Mouse (Mus musculus) splenic B cell, adult 2 months (primary cell): ENCODE data around the gene Rpl41.
"Not testable (repeated sequence)": the region's sequence is repeated elsewhere in the genome, so short reads cannot be mapped to it uniquely, and the experiment has no call there.

Source experiments
- DNase-seq: peaks from one replicate; pipeline ENCODE4 v3.0.0-alpha.2; 2011; ENCODE audit warnings: low read depth, low spot score
- H3K27me3 ChIP-seq: 2 replicates; pipeline ENCODE4 v1.6.1; 2012; ENCODE audit warnings: mild to moderate bottlenecking, low read length, moderate library complexity, mixed read lengths; ENCODE audit not compliant: control insufficient read depth, poor library complexity, insufficient read depth, severe bottlenecking
- H3K36me3 ChIP-seq: 2 replicates; pipeline ENCODE4 v1.6.1; 2012; ENCODE audit warnings: mild to moderate bottlenecking, low read length, moderate library complexity, mixed read lengths; ENCODE audit not compliant: control insufficient read depth, poor library complexity, insufficient read depth, severe bottlenecking

Rpl41 gene

DNA sequence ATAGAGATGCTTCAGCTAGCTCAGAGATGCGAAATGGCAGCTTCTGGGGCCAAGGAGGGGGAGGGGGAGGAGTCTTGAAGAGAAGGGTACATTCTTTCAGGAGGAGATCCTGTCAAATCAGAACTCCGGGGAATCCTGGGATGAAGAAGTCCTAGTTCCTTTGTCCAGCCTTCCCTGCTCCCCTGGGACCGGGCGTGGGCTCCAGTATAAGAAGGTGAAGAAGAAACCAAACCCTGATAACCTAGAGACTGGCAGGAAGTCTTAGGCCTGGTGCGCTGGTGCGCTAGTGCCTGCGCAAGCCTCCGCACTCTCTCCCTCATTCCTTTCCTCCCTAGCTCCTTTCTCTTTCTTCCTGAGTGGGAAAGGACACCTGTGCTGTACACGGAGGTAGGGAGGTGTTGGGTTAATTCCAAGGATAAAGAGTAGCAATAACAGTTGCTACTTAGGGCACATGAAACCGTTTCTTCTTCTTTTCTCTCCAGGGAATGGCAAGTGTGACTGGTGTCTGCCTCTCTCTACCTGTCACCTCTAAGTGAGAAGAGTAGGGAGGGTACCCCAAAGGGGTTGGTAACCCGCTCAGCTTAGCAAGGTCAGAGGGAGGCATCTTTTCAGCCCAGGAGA, 24.9 kb downstream of the Rpl41 start:
- H3K27me3 ChIP-seq: no peaks in the 10 kb centered on the region
- H3K36me3 ChIP-seq: peaks cover 15% of the 10 kb centered on the region
- DNase-seq: peak; percentile 43

DNA sequence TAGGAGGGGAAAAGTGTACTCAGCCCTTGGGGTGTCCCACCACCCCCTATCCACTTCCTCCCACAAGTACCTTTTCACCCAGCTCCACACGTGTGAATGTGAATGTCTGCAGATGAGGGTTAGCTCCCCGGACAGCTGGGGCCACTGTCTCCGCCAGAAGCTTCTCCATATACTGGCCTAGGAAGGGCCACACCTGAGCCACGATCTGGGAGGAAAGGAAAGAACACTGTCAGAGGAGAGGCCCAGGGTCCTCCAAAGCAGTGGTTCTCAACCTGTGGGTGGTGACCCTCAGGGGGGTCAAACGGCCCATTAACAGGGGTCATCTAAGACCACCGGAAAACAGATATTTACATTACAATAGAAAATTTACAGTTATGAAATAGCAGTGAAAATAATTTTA, 26.8 kb downstream of the Rpl41 start:
- no peak for DNase-seq
- H3K36me3 ChIP-seq: peaks cover 15% of the 10 kb centered on the region
- no peaks in the 10 kb centered on the region for H3K27me3 ChIP-seq

DNA sequence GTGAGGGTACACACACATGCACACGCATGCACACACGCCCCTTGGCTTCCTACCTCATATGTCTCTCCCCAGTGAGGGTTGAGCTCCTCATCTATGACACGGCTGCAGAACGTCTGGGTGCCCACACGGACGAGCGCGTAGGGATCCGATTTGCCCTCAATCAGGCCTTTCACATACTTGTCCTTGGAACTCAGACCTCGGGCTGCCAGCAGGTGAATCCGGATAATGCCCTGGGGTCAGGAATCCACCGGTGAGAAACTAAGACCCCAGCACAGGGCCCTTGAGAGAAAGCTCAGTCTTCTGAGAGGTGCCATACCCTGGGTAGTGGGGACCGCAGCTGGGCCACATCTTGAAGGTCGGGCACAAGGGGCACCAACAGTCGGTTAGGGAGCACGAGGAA, 28.5 kb downstream of the Rpl41 start:
- H3K36me3 ChIP-seq: peaks cover 21% of the 10 kb centered on the region
- no peak for DNase-seq
- H3K27me3 ChIP-seq: no peaks in the 10 kb centered on the region

DNA sequence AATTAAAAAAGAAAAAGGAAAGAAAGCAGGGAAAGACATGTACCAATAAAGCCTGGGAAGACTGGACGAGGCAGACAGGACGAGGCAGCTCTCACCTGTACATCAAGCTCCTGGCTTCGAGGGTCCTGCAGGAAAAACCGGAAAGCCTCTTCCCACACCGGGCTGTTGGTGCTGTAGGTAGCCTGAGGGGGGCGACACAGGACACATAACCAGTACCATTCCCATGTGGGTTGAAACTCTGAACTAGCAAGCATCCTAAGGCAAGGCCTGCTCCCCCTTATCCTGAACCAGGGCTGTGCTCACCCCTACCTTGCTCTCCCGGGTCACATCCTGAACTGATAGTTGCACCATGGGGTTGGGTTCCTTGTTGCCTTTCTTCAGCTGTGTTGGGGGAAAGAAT, 30.3 kb downstream of the Rpl41 start:
- peak; percentile 59 for DNase-seq
- peaks cover 23% of the 10 kb centered on the region for H3K36me3 ChIP-seq
- H3K27me3 ChIP-seq: no peaks in the 10 kb centered on the region

DNA sequence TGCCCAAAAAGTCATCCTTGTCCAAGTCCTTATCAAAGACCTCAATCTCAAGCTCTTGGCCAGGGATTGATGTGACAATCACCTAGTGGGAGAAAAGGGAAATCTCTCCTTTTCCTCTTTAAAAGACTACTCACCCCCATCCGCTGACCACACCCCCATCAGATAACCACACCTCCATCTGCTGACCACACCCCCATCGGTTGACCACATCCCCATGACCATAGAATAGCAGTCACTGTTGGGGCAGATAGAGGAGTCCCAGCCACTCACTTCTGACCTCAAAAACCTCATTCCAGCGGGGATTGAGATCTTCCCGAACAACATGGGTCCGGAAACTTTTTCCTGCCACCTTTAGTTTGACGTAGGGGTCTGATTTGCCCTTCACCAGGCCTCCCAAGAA, 32.4 kb downstream of the Rpl41 start:
- H3K36me3 ChIP-seq: peaks cover 25% of the 10 kb centered on the region
- DNase-seq: no peak
- H3K27me3 ChIP-seq: no peaks in the 10 kb centered on the region

DNA sequence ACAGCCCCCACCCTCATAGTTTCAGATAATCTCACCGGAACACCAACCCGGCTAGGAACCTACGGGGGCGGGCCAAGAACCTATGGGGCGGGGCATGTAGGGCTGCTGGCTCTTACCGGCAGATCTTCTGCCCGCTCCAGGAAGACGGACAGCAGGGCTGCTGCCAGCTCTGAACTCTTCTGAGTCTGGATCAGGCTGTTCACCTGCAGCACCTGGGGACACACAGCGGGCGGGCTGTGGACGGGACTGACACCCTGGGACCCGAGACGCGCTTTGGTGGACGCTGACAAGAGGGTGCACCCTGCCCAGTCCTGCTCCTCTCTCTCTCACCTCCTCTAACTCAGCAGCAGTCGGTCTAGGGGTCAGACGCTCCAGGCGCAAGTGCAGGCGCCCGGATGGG, 33.1 kb downstream of the Rpl41 start:
- DNase-seq: no peak
- H3K36me3 ChIP-seq: peaks cover 31% of the 10 kb centered on the region
- H3K27me3 ChIP-seq: no peaks in the 10 kb centered on the region

DNA sequence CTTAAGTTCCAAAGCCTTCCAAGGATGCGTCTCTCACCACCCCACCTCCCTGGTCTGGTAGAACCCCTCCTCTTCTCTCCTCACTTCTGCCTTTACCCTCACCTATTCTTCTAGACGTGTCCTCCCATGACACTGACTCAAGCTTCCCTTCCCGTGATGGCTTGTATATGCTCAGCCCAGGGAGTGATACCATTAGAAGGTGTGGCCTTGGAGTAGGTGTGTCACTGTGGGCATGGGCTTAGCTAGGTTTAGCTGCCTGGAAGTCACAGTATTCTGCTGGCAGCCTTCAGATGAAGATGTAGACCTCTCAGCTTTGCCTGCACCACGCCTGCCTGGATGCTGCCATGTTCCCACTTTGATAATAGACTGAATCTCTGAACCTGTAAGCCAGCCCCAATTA, 34.1 kb downstream of the Rpl41 start:
- Histone ChIP-seq H3K27me3 (no peaks in the 10 kb centered on the region), H3K36me3 (peaks cover 27% of the 10 kb centered on the region)
- no peak for DNase-seq

DNA sequence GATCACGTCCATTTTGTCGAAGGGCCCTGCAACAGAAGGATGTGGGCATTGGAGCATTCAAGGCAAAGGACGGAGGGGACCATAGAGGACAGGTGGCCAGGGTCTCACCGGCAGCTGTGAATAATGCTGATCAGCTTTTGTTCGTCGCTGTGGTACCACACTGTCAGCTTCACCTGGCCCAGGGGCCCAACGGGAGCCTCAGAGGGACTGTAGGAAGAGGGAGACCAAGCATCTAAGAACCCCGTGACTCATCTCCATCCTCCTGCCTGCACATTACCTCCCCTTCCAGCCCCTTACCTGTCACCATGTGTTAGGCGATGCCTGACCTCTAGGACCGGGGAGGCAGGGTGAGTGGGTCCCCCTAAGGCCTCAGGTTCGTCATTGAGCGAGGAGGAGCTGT, 37.3 kb downstream of the Rpl41 start:
- Histone ChIP-seq H3K36me3 (peaks cover 25% of the 10 kb centered on the region), H3K27me3 (no peaks in the 10 kb centered on the region)
- DNase-seq: no peak

DNA sequence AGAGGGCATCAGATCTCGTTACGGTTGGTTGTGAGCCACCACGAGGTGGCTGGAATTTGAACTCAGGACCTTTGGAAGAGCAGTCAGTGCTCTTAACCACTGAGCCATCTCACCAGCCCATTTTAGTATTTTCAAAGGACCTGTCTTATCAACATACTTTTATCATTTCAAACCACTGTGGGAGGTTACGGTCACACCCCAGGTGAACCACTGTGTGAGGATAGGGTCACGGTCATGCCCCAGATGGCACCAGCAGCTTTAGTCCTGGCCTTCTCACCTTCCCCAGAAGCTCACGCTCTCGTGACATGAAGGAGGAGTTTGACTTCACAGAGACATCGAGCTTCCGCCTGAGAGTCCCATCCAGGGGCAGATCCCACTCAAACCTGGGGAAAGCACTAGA, 37.9 kb downstream of the Rpl41 start:
- DNase-seq: no peak
- H3K27me3 ChIP-seq: no peaks in the 10 kb centered on the region
- H3K36me3 ChIP-seq: peaks cover 21% of the 10 kb centered on the region

DNA sequence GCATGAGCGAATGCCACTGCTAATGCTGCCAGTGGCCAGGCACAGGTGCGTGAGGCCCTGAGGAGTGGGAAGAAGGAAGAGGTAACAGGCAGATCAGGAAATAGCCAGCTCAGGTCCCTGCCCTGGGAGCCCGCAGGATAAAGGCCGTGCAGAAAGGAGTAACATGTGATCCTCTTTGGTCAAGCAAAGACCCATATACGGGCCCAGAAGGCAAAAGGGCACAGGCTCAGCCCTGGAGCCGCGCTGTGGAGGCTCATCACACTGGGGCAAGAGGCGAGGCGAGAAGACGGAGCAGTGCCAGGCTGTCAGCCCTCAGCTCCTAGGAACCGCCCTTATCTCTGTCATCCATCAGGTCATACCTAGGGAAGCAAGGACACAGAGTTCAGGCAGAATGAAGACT, 38.8 kb downstream of the Rpl41 start:
- peaks cover 18% of the 10 kb centered on the region for H3K36me3 ChIP-seq
- no peak for DNase-seq
- no peaks in the 10 kb centered on the region for H3K27me3 ChIP-seq

DNA sequence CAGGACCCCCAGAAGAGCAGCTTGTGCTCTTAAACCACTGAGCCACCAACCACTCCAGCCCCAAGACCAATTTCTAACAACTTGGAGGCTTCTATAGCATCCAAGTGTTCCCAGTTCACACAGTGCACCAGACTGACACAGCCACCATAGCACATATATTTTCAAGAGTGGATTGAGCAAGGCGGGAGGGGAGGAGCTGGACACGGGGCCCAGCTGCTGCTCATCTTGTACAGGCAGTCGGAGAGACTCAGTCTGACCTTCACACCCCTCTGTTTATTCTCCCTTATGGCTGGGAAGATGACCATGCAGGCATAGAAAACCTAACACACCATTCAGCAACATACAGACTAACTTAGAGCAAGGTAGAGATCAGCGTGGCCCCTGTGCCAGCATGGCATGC, 39.3 kb downstream of the Rpl41 start:
- H3K36me3 ChIP-seq: peaks cover 18% of the 10 kb centered on the region
- no peaks in the 10 kb centered on the region for H3K27me3 ChIP-seq
- DNase-seq: no peak

DNA sequence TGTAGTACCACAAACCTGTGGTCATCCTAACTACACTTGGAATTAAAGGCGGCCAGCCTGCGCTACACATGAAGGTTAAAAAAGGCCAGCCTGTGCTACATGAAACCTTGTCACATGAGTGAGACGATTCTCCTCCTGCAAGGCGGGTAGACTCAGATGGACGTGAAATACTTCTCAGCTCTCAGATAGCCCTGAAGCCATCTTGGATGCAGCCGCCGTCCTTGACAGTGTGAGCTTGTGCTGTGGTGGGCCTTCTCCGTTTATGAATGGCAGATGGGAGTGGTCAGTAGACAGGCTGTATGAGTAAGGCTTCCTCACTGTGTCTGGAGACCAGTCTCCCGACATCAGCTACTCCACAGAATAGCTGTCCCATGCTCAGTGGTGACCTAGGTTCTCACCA, 39.9 kb downstream of the Rpl41 start:
- no peak for DNase-seq
- Histone ChIP-seq H3K36me3 (peaks cover 18% of the 10 kb centered on the region), H3K27me3 (no peaks in the 10 kb centered on the region)

DNA sequence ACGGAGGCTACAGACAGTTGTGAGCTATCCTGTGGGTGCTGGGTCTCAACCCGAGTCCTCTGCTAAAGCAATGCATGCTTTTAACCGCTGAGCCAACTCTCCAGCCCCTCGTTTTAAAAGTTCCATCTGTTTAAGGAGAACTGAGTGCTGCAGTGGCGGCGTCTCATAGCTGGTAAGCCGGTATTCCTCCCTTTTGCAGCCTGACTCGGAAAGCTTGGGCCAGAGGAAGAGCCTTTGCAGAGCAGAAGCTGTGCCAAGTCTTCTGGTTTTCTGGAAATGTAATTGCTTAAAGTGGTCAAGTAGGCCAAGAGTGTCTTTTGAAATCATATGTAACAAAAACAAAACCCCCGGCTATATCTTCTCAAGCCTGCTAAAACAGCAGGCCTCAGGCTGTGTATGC, 40.8 kb downstream of the Rpl41 start:
- Histone ChIP-seq H3K36me3 (peaks cover 16% of the 10 kb centered on the region), H3K27me3 (no peaks in the 10 kb centered on the region)
- no peak for DNase-seq

DNA sequence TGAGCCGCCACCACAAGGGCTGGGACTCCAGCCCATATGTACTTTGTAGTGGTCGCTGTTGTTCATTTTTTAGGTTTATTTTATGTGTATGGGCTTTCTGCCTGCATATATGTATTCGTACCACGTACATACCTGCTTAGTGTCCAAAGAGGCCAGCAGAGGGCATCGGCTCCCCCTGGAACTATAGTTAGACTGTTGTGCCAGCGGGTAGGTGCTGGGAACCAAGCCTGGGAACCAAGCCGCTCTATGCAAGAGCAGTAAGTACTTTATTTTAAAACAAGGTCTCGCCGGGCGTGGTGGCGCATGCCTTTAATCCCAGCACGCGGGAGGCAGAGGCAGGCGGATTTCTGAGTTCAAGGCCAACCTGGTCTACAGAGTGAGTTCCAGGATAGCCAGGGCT, 43.1 kb downstream of the Rpl41 start:
- no peaks in the 10 kb centered on the region for H3K27me3 ChIP-seq
- peak; percentile 23 for DNase-seq
- H3K36me3 ChIP-seq: peaks cover 5% of the 10 kb centered on the region

DNA sequence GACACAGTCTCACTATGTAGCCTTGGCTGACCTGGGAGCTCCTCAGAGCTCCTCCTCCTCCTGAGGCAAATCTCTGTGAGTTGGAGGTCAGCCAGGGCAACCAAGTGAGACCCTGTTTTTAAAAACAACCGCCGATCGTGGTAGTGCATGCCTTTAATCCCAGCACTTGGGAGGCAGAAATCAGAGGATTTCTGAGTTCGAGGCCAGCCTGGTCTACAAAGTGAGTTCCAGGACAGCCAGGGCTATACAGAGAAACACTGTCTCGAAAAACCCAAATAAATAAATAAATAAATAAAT, 43.8 kb downstream of the Rpl41 start:
- not testable (repeated sequence) for H3K27me3 ChIP-seq, DNase-seq, H3K36me3 ChIP-seq

DNA sequence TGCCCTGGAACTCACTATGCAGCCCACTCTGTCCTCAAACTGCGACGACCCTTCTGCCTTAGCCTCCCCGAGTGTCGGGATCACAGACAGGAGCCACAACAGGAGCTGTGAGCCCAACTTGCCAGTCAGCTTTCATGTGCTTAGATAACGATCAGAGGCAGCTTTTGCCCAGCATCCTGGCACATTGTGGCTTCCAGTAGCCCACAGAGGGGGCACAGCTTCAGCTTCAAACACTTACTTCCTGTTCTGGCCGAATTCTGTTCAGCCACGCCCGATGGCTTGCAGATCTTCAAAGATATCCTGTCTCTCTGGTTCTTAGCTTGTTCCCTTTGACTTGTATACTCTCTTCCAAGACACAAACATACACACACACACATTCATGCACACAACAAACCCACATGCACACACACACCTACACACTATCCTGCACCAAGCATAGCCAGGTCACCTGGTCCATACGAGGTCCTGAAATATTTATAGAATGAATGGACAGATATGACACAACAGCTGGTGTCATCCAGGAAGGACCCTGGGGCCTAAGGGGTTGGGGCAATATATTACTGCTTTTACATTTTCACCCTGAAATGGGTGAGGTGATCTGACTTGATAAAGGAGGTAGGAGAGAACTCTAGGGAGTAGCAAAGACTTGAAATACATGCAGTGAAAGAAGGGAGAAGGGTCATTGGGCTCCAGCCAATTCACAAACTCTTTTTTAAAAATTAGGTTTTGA, 44.3 kb downstream of the Rpl41 start:
- peak; percentile 55 for DNase-seq
- H3K27me3 ChIP-seq: no peaks in the 10 kb centered on the region
- H3K36me3 ChIP-seq: peaks cover 2% of the 10 kb centered on the region; the same call in 1 of the 2 replicates
